20 mouse cellular contexts compared by ENCODE assay signal in genomic region chr3:129545228-129545627, GRCm38 (mm10).
"Had no signal": no experiment of that assay in that cellular context is flagged by ENCODE, and none has a peak within 500 bp of the region (broad histone marks: within the 10 kb centered on the region; RNA-seq: fewer than 3 reads in every experiment).

No protein-coding gene starts in this region.

- H3K27ac ChIP-seq: limb, embryonic 10.5 days; limb, embryonic 13.5 days; liver, embryonic 12.5 days; liver, embryonic 15.5 days; lung, embryonic 15.5 days; neural tube, embryonic 12.5 days; neural tube, embryonic 15.5 days had no signal

- DNase-seq: kidney, adult 9 months; kidney, postnatal 14 days; kidney, postnatal 4 days; liver; lung, adult 18-20 months; lung, postnatal 10 days; lung, postnatal 4 days; midbrain, embryonic 14.5 days; retina, postnatal 1 day; right cerebral cortex, postnatal 25 days; spleen, adult 18-20 months; thymus, adult 18-20 months; thymus, postnatal 36 days had no signal

- H3K9ac ChIP-seq: limb, embryonic 13.5 days; liver, embryonic 12.5 days; liver, embryonic 15.5 days; lung, embryonic 15.5 days; neural tube, embryonic 12.5 days; neural tube, embryonic 15.5 days had no signal

- H3K27me3 ChIP-seq: limb, embryonic 13.5 days; liver, embryonic 12.5 days; liver, embryonic 15.5 days; lung, embryonic 15.5 days; neural tube, embryonic 12.5 days; neural tube, embryonic 15.5 days had no signal

- H3K36me3 ChIP-seq: lung, embryonic 15.5 days had no signal

- H3K4me1 ChIP-seq: lung, embryonic 15.5 days; neural tube, embryonic 12.5 days had no signal

- H3K9me3 ChIP-seq: limb, embryonic 10.5 days; liver, embryonic 12.5 days; liver, embryonic 15.5 days; lung, embryonic 15.5 days; neural tube, embryonic 12.5 days; neural tube, embryonic 15.5 days had no signal

- H3K4me3 ChIP-seq: limb, embryonic 10.5 days; limb, embryonic 13.5 days; liver, embryonic 12.5 days; liver, embryonic 15.5 days; lung, embryonic 15.5 days; neural tube, embryonic 12.5 days; neural tube, embryonic 15.5 days had no signal
